Mouse (Mus musculus) erythroblast, embryonic 14.5 days (primary cell): ENCODE measurements around the gene Tcea2. TPM values are rescaled to one million over a fixed set of nuclear protein-coding genes. Genes with fewer than 3 reads are reported as not detected.

Experiments used
- H3K27me3 ChIP-seq: 2 replicates; pipeline ENCODE4 v1.6.1; 2012; ENCODE audit warnings: inconsistent platforms; ENCODE audit not compliant: control insufficient read depth
- H3K36me3 ChIP-seq: 2 replicates; pipeline ENCODE4 v1.6.1; 2012; ENCODE audit warnings: mild to moderate bottlenecking, inconsistent platforms; ENCODE audit not compliant: control insufficient read depth
- H3K4me1 ChIP-seq: 2 replicates; pipeline ENCODE4 v1.6.1; 2012; ENCODE audit warnings: inconsistent platforms; ENCODE audit not compliant: control insufficient read depth
- H3K4me3 ChIP-seq: replicated peaks from 2 replicates; pipeline ENCODE3; 2012; ENCODE audit warnings: moderate library complexity, mild to moderate bottlenecking, inconsistent platforms
- H3K9me3 ChIP-seq: 2 replicates; pipeline ENCODE4 v1.6.1; 2012; ENCODE audit warnings: low read length, inconsistent platforms, mixed read lengths; ENCODE audit not compliant: control insufficient read depth
- GATA1 ChIP-seq: IDR thresholded peaks from 2 replicates; pipeline ENCODE4 v1.6.1; 2012; ENCODE audit warnings: low read length, inconsistent platforms, mixed read lengths
- TAL1 ChIP-seq: IDR thresholded peaks from 3 replicates; pipeline ENCODE4 v1.6.1; 2012; ENCODE audit warnings: low read length, inconsistent platforms, mixed read lengths
- polyA plus RNA-seq: library from polyadenylated mRNA; stranded (reverse); fragments of >175 nt; gene quantifications from 2 replicates; pipeline ENCODE4 v1.2.3, GENCODE M21; 2012

The Tcea2 gene
- polyA plus RNA-seq, 1 experiment: not detected

- TF ChIP-seq TAL1: no peak
- TF ChIP-seq GATA1: no peak
Observed at GRCm38 (mm10) chr2:181656734-181657133, 23.4 kb upstream of the Tcea2 start, which contains the start of gene Gm29797. Gene Gm29797, plus strand, starts transcription at chr2:181657034.

GRCm38 (mm10) chr2:181657441-181657840 lies 22.7 kb upstream of the Tcea2 start:
- H3K4me3 ChIP-seq: no peak overlapping the region
- H3K27me3 ChIP-seq: no peaks in the 10 kb centered on the region
- H3K36me3 ChIP-seq: peaks cover 50% of the 10 kb centered on the region
- no peaks in the 10 kb centered on the region for H3K9me3 ChIP-seq
- peaks cover 6% of the 10 kb centered on the region for H3K4me1 ChIP-seq
- TF ChIP-seq TAL1 (no peak), GATA1 (no peak)

More at GRCm38 (mm10) chr2:181656734-181657133, 23.4 kb upstream of the Tcea2 start, which contains the start of gene Gm29797:
- H3K27me3 ChIP-seq: no peaks in the 10 kb centered on the region
- H3K4me3 ChIP-seq: no peak within 1 kb of the TSS
- peaks cover 6% of the 10 kb centered on the region for H3K4me1 ChIP-seq
- H3K36me3 ChIP-seq: peaks cover 57% of the 10 kb centered on the region
- H3K9me3 ChIP-seq: no peaks in the 10 kb centered on the region

DNA sequence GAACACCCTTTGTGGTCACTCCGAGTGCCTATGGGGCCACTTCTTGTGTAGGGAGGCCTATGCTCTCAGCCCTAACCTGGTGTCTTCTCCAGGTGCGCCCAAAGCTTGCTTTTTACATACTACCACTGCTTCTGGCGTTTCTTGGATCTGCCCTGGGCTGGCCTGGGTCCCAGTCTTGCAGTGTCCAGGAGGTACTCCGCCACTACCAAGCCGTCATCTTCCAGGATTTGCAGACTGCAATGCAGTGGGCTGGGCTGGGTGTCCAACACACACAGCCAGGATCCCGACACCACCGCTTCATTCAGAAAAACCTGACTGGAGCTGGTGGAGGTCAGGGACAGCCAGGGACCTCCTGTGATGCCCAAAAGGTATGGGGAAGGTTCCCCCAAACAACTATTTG lies 21.6 kb upstream of the Tcea2 start:
- peaks cover 39% of the 10 kb centered on the region for H3K36me3 ChIP-seq
- H3K4me1 ChIP-seq: peaks cover 6% of the 10 kb centered on the region
- H3K27me3 ChIP-seq: no peaks in the 10 kb centered on the region
- no peaks in the 10 kb centered on the region for H3K9me3 ChIP-seq
- H3K4me3 ChIP-seq: no peak overlapping the region
- TF ChIP-seq TAL1 (no peak), GATA1 (no peak)

DNA sequence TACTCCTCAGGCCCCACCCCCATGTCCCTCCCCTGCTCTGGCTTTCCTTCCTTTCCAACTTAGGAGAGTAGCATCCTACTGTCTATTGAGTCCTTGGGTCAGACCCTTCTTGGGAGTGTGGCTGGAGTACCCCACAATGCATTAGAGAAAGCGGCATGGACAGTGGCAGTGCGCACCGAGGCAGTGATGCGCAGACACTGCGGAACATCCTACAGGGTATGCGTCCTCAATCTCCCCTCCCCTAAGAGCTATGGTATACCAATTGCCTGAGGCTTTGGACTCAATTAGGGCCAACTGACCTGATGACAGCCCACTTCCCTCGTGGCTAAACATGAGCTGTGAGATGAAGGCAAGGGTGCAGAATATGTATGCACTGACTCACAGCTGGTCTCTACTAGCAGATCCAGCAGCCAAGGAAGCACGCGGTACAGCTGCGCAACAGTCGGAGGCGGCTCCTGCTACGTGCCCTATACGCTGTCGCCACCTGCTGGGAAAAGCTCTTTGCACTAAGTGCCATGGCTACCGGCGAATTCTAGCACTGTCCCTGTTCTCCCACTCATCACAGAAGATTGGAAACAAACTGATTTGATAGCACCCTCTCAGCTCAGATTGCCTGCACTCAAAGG lies 21.1 kb upstream of the Tcea2 start:
- Histone ChIP-seq H3K27me3 (no peaks in the 10 kb centered on the region), H3K4me1 (peaks cover 6% of the 10 kb centered on the region), H3K4me3 (no peak overlapping the region), H3K36me3 (peaks cover 34% of the 10 kb centered on the region), H3K9me3 (no peaks in the 10 kb centered on the region)
- TF ChIP-seq TAL1 (no peak), GATA1 (no peak)

DNA sequence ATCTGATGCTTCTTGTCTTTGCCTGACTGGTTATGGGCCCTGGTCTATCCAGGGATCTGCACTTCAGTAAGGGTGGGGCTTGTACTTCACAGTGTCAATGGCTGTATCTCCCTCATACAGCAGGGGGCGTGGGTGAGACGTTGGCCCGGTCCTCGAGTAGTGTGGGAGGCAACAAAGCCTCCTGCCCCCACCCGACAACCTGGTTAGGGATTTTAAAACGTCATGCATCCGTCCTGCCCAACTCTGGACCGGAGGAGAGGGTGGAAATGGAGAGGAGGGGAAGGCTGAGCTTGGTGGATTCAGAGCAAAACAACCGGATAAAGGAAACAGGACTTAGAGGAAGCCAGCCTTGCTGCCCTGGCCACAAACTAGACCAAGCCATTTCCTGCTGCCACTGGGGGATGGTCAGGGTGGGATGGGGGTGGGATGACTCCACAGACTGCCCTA lies 20.5 kb upstream of the Tcea2 start:
- Histone ChIP-seq H3K4me3 (no peak overlapping the region), H3K9me3 (no peaks in the 10 kb centered on the region), H3K27me3 (no peaks in the 10 kb centered on the region), H3K4me1 (peaks cover 6% of the 10 kb centered on the region), H3K36me3 (peaks cover 29% of the 10 kb centered on the region)
- TF ChIP-seq GATA1: no peak
- TF ChIP-seq TAL1: no peak

DNA sequence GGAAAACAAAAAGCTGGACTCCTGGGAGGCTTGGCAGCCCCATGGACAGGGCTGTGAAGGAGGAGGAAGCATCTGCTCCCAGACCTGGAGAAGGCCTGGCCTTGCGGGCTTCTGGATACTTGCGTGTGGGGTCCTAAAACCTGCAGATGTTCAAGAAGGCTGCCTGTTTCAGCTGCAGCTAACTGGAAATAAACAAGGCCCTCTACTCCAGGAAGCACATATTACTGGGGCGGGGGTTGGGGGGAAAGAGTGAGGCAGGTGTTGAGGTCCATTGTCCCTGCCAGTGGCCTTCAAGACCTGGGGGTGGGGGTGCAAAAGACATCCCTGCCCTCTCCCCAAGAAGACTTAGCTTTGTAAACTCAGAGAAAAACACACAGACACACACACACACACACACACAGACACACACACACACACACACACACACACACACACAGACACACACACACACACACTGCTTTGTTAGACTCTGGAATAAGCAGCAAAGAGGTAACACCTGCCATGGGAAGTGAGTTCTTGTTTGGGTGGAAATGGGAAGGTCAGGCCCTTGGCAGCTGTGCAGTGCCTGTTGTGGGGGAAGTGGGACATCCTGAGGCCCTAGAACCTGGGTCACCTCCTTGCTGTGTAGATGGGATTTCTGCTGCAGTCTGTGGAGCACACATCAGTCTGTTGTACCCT lies 17.4 kb upstream of the Tcea2 start:
- Histone ChIP-seq H3K9me3 (no peaks in the 10 kb centered on the region), H3K36me3 (peaks cover 2% of the 10 kb centered on the region), H3K4me3 (no peak overlapping the region), H3K4me1 (peaks cover 6% of the 10 kb centered on the region), H3K27me3 (peaks cover 1% of the 10 kb centered on the region)
- TF ChIP-seq GATA1: no peak
- no peak for TF ChIP-seq TAL1

GRCm38 (mm10) chr2:181663298-181663630 lies 16.8 kb upstream of the Tcea2 start:
- TF ChIP-seq GATA1 (no peak), TAL1 (no peak)
- Histone ChIP-seq H3K27me3 (peaks cover 6% of the 10 kb centered on the region), H3K4me1 (peaks cover 6% of the 10 kb centered on the region), H3K4me3 (no peak overlapping the region), H3K9me3 (no peaks in the 10 kb centered on the region), H3K36me3 (no peaks in the 10 kb centered on the region; the same call in 1 of the 2 replicates)

- peaks cover 2% of the 10 kb centered on the region for H3K4me1 ChIP-seq
- peaks cover 74% of the 10 kb centered on the region for H3K27me3 ChIP-seq
- H3K4me3 ChIP-seq: no peak overlapping the region
- TF ChIP-seq TAL1: no peak
- no peak for TF ChIP-seq GATA1
- H3K36me3 ChIP-seq: no peaks in the 10 kb centered on the region
- no peaks in the 10 kb centered on the region for H3K9me3 ChIP-seq
Observed at GRCm38 (mm10) chr2:181670285-181670912, 9.7 kb upstream of the Tcea2 start.

- Histone ChIP-seq H3K9me3 (no peaks in the 10 kb centered on the region), H3K36me3 (no peaks in the 10 kb centered on the region), H3K4me3 (peak overlapping the region; percentile 7), H3K27me3 (peaks cover 77% of the 10 kb centered on the region), H3K4me1 (peaks cover 6% of the 10 kb centered on the region)
- TF ChIP-seq TAL1 (no peak), GATA1 (no peak)
Observed at GRCm38 (mm10) chr2:181670913-181671311, 9.2 kb upstream of the Tcea2 start.
